Mouse (Mus musculus): Measurements from ENCODE around the gene Mydgf.

DNA sequence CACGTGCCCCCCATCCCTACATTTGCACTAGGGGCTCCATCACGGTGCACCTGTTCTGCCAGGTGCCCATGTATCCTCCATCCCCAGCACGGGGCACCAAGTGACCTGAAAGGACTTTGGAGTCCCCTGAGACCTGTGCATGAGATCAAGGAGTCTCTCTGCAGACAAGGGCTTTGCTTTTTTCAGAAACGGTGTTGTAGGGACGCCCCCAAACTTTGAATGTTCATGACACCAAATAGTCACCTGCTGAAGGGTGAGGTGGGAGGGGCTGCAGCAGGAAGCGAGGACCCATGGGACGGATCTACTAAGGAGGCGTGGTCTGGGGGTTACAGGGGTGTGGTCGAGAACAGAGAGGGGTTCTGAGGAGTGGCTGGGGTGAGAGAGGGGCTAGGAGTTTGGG, 35.4 kb downstream of the Mydgf start:
- TF ChIP-seq CTCF (IDR thresholded peaks at IDR 0.05) (no peak), POLR2A (IDR thresholded peaks at IDR 0.05; ENCODE audit: insufficient read depth, low read depth, low read length) (no peak), EP300 (IDR thresholded peaks at IDR 0.05; ENCODE audit: insufficient read depth, low read depth, low read length) (no peak)

All from heart, adult 2 months (tissue).